Mouse (Mus musculus) ZHBTc4 (cell line): ENCODE results near the gene Ntmt1.
A peak's percentile ranks its signal among the peaks of the same experiment; 100 is the strongest.

Experiments used
- DNase-seq: peaks from one replicate; pipeline ENCODE4 v3.0.0-alpha.2; 2011; ENCODE audit warnings: low read depth, low spot score

Gene Ntmt1

DNA sequence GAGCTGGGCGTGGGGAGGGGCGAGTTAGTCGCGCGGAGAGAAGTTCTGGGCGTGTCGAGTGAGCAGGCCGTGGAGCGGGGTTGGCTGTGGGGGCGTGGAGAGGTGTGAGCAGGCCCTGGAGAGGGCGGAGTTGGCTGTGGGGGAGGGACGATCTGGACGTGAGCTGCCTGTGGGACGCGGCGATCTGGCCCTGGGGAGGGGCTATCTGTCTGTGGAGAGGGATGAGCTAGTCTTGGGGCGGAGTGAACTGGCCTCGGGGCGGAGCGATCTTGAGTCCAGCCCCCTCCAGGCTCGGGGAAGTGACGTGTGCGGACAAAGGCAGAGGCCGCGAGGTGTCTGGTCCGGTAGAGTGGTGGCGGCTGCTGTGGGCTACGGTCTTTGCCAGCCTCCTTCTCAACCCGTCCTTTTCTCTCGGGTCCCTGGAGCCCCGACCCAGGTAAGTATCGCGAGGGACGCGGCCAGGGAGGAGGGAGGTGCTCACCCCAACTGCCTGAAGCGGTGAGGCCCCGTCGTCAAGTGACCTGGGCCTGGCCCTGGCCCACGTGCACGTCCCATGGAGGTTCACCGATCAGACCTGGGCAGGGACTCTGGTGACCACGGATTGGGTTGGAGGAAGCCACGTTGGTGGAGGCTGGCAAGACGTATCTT lies at the start of gene Ntmt1:
Gene Ntmt1, plus strand, starts transcription at position 179 of the 648 bp plus-strand sequence.
- DNase-seq = peak; percentile 100

DNA sequence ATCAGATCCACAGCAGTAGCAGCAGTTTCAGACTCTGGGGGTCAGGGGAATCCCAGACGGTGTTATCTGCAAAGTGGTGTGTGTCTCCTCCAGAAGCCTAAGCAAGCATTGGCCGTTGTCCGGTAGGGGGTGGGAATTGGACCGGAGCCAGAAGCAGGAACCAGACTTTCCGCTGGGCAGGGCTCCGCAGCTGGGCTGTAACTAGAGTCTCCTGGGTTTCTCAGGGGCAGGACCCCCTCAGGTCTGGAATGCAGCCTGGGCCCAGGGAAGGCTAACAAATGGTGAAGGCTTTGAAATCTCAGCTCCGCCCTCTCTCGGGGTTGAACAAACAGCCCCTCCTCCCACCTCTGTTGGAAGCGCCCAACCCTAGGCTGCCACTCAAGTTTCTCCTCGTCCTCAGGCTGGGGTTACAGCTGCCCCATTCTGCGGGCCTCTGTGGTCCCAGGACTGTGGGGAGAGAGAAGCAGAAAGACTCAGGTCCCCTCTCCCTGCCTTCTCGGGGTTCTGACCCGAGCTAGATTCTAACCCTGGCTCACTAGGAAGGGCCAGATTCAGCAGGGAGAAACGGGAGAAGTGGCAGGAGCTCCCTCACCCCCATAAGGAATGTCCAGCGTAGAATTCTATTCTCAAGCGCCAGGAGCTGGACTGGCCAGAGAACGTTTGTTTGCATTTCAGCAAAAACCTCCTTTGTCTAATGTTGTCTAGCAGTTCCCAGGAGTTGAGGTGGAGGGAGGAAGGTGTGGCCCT lies 49.1 kb upstream of the Ntmt1 start:
- DNase-seq = peak; percentile 99

DNA sequence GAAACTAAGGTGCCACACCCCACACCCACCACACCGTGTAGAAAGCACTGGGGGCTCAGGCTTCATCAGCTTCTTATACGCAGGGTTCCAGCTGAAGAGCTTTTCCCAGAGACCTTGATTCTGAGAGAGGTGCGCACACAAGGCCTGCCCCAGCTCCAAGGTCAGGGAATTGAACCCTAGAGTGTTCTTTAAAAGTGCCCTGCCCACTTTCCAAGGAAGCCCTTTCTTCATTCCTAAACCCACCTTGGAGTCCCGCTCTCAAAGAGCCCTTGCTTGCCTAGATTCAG lies 48.6 kb upstream of the Ntmt1 start:
- peak; percentile 64 for DNase-seq

DNA sequence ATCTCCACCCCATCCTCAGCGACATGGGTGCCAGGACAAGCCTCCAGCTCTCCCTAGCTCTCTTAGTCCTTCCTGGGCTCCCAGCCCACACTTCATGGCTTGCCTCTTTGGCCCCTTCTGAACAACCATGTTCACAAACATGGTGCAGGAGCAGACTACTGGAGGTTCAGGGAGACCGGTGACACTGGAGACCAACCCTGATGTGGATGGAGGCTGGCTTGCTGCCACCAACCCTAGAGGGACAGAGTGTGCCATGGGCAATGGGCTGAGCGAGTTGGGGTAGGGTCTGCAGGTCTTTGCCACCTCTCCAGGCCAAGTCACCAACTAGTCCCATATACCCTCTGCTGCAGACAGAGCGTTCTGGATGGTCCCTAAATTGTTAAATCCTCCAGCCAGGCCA lies 48.2 kb upstream of the Ntmt1 start:
- DNase-seq = no peak

DNA sequence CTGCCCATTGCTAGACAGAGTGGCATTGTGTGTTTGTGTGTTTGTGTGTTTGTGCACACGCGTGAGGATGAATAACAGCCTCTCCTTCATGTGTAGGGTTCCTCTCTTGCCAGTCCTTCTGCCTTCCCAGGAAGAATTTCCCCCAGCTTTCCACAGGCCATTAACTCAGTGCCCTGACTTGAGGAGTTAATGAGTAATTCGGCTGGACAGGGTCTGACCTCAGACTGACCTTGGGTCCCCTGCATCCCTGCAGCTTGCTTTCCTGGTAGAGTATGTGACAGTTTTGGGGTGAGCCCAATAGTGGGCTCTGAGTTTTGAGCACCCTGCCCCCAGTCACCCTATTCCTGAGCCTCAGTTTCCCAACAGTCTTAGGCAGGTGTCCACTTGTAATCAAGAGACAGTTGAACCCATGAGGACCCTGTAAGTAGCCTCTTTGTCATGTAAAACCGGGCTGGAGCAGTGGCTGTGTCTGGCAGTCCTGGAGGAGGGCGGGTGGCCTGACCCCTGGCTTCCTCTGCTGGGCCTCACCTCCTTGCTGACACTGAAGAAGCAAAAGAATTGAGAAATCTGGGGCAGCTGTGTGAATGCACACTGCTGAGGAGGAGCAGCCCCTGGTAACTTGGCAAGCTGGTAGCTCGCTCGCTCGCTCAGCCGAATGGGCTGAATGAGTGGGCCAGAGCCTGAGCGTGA lies 47.6 kb upstream of the Ntmt1 start:
- peak; percentile 68 for DNase-seq

DNA sequence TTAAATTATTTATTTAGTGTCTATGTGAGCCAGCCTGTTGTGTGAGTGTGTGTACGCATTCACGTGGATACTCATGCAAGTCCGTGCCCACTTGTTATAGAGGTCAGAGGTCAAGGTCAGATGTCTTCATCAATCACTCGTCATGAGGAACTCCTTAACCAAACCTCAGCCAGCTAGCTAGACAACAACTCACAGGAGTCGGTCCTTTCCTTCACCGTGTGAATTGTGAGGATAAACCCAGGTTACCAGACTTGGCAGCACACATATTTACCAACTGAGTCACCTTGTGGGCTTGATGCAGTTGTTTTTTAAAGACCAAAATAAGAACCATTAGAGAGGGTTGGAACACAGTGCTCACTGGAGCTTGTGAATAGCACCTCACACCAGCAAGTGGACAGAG lies 46.9 kb upstream of the Ntmt1 start:
- peak; percentile 51 for DNase-seq

DNA sequence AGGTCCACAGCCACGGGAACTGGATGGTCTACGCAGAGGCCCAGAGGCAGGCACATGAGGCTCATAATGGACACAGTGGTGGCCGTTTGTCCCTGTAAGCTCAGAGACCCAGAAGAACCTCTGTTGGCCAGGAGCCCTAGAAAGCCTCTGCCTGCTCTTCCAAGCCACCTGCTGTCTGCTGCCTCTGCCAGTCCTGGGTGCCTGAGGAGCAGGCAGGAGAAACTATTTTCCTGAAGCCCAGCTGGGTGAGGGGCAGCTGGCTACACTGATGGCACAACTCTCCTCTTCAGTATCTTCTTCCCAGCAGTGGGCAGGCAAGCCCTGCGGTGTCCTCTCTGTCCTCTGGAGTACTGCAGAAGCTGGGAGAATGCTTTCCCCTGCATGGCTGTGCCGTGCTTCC lies 41.2 kb upstream of the Ntmt1 start:
- no peak for DNase-seq

DNA sequence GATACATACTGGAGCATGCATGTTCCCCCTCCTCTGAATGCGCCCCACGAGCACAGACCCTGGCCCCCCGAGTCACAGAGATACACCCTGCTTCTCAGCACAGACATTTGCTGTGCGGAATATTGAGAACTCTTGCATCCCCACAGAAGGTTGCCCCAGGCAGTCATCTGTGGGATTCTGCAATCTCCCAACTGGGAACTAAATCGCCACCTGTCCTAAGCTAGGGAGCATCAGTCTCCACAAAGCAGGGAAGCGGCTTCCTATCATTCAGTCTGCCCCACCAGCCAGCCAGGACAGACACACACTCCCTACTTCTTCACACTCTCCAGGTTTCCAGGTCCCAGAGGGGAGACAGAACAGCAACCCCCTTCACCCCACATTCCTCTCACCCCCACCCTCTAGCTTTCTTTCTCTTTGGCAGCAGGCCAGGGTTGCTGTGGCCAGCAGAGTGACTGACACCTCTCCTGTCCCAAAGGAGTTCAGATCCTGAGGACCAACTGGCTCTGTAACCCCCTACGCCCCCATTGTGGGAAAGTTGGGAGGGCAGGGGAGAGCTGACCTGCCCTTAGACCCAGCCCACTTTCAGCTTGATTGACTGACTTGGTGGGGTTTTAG lies 39.9 kb upstream of the Ntmt1 start:
- DNase-seq = no peak

DNA sequence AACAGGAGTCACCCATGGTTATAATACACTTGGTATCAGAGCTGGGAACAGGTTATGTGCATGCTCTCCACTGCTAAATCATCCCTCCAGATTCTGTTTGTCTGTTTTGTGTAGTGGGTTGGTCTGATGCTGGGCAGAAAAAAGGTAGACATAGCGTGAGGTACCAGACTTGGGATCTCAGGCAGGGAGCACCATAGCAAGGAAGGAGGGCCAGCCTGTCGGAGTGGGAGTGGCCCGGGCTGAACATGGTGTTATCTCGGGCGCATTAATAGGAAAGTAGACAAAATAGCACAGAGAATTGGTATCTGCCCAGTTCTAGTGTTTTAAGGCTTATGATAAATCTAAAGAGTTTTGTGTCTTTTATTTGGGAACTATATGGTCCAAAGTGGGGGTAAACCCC lies 39.1 kb upstream of the Ntmt1 start:
- no peak for DNase-seq

DNA sequence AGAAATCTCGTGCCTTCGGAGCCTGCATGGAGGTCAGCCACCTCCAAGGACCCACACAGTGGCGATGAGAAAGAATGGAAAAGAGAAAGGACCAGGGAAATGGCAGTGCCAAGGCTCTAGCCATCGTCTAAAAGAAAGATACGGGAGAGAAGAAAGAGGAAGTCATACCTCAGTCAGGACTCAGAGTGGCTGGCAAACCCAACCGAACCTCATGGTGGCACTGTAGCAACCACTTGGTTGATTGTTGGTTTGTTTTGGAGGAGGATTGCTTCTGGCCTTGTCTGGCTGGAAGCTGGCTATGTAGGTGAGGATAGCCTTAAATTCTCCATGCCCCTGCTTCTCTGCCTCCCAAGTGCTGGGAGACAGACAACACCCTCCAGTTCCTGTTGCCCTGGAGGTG lies 38.4 kb upstream of the Ntmt1 start:
- no peak for DNase-seq

DNA sequence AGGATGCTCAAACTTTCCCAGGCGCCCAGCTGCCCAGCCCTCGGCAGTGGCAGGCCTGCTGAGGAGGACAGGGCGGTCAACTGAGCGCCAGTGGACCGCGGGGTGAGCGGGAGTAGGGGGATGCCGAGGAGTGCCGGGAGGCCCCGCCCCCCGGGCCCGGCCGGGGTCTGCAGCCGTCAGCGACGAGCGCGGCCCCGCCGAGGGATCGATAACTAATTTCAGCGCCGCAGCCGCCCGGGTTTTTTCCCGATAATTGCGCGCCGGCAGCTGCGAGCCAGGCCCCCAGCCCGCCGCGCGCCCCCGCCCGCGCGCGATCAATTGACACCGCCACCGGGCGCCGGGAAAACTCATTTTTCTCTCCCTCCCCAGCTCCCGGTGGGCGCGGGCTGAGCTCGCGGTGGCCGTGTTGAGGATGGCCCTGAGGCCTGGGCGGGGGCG lies 36.2 kb upstream of the Ntmt1 start:
- DNase-seq = no peak

DNA sequence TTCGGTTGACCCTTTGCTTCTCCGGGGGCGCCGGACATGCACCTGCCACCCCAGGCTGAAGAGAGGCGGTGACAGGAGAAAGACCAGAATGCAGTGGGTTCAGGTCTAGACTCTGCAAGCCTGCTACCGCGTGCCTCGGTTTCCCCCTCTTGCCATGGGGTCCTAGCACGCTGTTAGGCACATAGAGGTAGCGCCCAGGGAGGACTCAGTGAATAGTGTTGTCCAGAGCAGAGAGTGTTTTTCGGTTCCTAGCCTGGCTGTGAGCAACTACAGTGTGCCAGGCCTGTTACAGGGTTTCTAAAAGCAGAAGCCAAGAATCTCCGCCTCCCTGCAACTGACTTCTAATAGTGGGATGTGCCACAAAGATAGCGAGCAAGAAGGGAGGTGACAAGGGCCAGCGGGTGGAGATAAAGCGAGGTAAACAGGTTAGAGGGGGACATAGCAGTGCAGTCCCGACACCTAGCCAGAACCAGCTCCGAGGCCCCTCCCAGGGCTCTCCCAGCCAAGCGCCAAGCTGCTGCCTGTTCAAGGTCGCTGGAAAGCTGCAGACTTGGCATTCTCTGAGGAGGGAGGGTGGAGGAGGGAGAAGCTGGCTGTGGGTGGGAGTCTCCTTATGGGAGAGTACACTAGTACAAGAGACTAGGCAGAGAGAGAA lies 35.7 kb upstream of the Ntmt1 start:
- DNase-seq = peak; percentile 88

DNA sequence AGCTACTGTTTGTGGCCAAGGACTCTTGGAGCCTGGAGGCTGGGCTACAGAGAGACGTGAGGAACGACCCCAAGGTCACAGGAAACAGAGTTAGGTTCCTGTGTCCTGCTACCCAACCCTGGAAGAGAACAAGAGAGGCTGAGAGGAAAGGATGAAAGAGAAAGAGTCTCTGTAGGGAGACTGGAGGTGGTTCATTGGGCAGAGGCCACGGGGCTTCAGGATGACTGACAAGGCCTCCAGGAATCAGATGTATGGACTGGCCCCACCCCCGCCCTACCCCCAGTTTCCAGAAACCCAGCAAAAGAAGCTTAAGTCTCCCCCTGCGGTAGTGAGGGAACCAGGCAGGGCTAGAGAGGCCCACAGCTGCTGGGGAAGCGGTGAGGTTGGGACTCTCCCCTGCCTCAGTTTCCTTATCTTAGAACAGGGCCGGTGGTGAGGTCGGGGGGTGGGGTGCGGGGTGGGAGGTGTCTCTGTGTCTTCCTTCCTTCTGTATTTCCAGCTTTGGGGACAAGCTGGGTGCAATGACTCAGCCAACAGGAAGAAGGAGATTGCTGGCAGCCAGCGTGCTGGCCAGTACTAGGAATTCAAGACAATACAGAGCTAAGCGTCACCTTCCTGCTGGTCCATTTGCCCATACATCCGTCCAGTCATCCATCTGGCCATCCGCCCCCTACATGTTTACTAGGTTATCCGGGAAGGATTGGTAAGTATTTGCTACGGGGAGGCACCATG lies 34.9 kb upstream of the Ntmt1 start:
- peak; percentile 66 for DNase-seq

DNA sequence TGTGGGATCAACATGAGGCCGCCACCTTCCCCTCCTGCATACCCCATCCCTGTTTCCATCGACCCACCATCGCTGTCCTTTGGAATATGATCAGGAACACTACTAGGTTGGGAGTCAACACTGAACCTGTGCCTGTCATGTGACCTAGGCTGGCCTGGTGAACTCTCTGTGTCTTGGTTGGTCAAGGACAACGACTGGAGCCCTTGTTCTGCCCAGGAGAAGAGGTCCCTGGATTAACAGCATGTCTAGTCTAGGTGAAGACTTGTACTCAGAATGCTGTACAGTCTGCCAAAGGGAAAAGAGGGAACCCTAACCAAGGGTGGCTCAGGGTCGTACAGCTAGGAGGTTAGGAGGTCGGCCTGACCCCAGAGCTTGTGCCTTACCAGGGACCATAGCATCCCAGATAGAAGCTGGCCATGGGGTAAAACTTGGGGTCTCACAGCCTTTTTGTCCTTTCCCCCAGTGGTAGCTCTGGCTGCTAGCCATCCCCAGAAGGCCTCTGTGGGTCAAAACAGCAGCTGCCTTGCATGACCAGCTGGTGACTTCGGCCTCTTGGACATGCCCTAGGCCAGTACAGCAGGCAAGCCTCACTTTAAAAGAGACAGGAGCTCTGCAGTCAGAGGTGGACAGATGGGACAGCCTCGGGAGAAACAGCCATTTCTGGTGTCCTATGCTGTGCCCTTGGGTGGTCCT lies 34.2 kb upstream of the Ntmt1 start:
- DNase-seq = no peak

DNA sequence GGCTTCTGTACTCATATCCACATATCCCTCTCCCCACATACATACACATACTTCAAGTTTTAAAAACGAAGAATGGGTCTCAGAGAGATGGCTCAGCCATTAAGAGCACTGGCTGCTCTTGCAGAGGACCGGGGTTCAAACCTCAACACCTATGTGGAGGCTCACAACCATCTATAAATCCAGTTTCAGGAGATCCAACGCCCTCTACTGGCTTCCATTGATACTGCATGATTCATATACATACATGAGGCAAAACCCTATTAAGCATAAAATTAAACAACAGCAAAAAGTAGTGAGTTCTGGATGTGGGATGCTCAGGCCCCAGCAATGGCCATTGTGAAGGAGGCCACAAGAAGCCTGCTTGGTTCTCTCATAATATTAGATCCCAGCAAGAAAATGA lies 31.7 kb upstream of the Ntmt1 start:
- DNase-seq = peak; percentile 77

DNA sequence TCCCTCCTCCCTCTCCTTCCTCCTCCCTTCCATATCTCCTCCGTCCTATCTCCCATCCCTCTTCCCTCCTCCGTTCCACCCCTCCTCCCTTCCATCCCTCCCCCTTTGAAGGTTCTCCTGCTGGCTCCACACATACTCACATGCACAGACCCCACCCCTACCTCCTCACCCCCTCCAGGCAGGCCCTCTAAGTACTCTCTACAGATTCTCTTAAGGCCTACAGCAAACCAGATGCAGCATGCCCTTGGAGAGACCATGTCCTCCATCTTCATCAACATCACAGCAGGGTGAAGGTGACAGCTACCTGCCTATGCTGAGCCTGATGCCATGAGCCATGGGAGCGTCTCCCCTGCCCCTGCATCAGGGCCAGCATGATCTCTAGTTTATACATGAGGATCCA lies 30.4 kb upstream of the Ntmt1 start:
- peak; percentile 55 for DNase-seq

DNA sequence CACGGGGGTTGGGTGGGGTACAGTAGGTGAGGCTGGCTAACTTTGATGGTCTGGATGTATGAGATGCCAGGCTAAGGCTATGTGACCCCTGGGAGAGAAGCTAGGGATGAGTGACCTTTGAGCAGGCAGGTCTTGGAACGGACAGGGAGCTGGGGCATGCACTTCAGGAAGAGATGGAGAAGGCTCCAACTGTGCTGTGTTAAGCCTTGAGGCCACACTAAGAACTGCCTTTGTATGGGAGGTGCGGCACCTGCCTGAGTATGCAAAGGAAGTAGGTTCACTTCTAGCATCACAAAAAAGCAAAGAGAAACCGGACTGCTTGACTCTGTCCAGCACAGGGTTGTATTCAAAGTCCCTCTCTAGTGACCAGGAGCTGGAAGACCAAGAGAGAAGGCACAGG lies 29.4 kb upstream of the Ntmt1 start:
- peak; percentile 81 for DNase-seq

DNA sequence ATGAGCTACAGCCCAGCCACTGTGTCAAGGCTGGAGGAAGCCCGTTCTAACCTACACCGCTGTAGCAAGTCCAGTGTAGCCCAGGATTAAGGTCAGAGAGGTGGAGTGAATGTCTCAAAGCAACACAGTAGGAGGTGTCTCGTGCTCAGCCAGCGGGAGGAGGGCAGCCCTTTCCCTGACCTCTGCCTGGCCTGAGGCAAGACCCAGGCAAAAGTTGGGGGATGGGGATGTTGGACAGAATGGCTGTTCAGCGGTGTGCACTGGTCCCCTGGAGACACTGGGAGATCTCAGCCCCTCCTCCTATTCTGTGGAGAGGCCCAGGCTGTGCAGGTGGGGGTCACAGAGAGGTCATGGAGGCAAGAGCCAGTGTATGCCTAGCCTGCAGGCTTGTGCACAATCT lies 28.4 kb upstream of the Ntmt1 start:
- peak; percentile 100 for DNase-seq

DNA sequence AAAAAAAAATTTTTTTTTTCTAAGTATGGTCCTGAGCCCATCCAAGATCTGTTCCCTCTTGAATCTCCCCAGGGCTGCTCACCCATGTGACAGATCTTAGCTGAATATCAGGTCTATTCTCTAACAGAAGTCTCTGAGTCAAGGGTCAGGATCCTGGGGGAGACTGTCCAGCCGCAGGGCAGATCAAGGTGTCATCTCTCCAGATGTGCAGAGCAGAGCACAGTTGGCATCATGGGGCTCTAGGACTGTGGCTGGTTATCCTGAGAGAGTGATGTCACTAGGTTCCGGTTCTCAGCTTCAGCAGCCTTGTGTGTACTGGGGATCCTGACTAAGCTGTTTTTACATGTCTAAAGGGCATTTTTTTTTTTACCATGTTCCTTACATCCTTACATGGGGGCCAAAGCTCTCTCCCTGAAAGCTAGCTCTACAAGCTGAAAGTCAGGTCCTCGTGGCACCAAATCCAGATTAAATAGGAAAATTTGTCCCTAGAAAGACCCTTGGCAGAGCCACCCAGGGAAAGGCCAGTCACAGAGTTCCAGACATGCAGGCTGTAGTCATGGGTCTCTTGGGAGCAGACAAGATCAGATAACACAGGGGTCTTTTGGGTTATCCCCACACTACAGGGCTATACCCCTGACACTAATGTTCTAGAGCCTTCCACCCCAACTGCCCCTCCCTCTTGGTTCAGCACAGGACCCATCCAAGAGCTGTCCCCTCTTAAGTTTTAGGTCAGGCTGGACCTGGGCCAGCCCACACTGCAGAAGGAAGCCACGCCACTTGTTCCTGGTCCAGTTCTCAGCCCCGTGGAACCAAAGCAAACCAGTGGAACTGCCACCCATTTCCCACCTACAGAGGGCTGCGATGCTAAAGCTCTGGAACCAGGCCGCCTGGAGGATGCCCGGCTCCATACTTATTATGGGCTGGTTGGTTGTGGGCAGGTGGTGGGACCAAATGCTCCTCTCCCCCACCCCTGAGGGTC lies 25.0 kb upstream of the Ntmt1 start:
- no peak for DNase-seq

DNA sequence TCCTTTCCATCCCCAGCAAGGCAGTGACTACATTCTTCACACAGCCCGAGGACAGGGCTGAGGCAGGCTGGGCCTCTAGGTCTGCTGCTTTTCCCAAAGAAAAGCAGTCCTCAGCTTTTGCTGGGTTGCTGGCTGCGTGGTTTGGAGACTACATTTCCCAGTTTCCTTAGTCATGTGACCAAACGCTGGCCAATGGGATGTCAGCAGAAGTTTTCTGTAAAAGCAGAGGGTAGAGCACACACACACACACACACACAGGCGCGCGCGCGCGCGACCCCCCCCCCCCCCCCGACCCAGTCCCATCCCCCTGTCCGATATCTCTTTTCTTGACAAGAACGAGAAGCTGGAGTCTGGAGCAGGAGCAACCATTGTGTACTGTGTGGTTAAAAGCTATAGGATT lies 24.3 kb upstream of the Ntmt1 start:
- DNase-seq = peak; percentile 81
